Mouse (Mus musculus): Measurements from ENCODE around the gene Jam3.
"Not testable (repeated sequence)": the region's sequence is repeated elsewhere in the genome, so short reads cannot be mapped to it uniquely, and the experiment has no call there.

The Jam3 gene

GRCm38 (mm10) chr9:27166981-27167380, 11.8 kb upstream of the Jam3 start:
- DNase-seq, result no peak

- no peak for DNase-seq
Observed at GRCm38 (mm10) chr9:27165596-27165995, 10.4 kb upstream of the Jam3 start.

GRCm38 (mm10) chr9:27164957-27165356, 9.7 kb upstream of the Jam3 start:
- no peak for DNase-seq

GRCm38 (mm10) chr9:27163661-27164060, 8.4 kb upstream of the Jam3 start:
- DNase-seq, result not testable (repeated sequence)

- DNase-seq, result no peak
Observed at GRCm38 (mm10) chr9:27153861-27154260, 1.4 kb downstream of the Jam3 start.

GRCm38 (mm10) chr9:27149836-27150235, 5.4 kb downstream of the Jam3 start:
- no peak for DNase-seq

- peak; percentile 30 for DNase-seq
Observed at GRCm38 (mm10) chr9:27148631-27149471, 6.4 kb downstream of the Jam3 start.

- DNase-seq, result no peak
Observed at GRCm38 (mm10) chr9:27147946-27148345, 7.3 kb downstream of the Jam3 start.

- DNase-seq, result no peak
Observed at GRCm38 (mm10) chr9:27146826-27147225, 8.4 kb downstream of the Jam3 start.

- DNase-seq, result no peak
Observed at GRCm38 (mm10) chr9:27144996-27145395, 10.2 kb downstream of the Jam3 start.

- DNase-seq, result no peak
Observed at GRCm38 (mm10) chr9:27144271-27144840, 10.9 kb downstream of the Jam3 start.

GRCm38 (mm10) chr9:27140432-27141065, 14.7 kb downstream of the Jam3 start:
- DNase-seq, result no peak

- no peak for DNase-seq
Observed at GRCm38 (mm10) chr9:27136651-27137050, 18.6 kb downstream of the Jam3 start.

GRCm38 (mm10) chr9:27135372-27135771, 19.8 kb downstream of the Jam3 start:
- no peak for DNase-seq

GRCm38 (mm10) chr9:27134410-27134809, 20.8 kb downstream of the Jam3 start:
- peak; percentile 56 for DNase-seq

GRCm38 (mm10) chr9:27128629-27129028, 26.6 kb downstream of the Jam3 start:
- DNase-seq, result no peak

GRCm38 (mm10) chr9:27126543-27126942, 28.7 kb downstream of the Jam3 start:
- no peak for DNase-seq

GRCm38 (mm10) chr9:27125450-27125849, 29.8 kb downstream of the Jam3 start:
- no peak for DNase-seq

- no peak for DNase-seq
Observed at GRCm38 (mm10) chr9:27123947-27124346, 31.3 kb downstream of the Jam3 start.

GRCm38 (mm10) chr9:27122963-27123362, 32.3 kb downstream of the Jam3 start:
- no peak for DNase-seq

- no peak for DNase-seq
Observed at GRCm38 (mm10) chr9:27122076-27122475, 33.1 kb downstream of the Jam3 start.

- no peak for DNase-seq
Observed at GRCm38 (mm10) chr9:27121254-27121653, 34.0 kb downstream of the Jam3 start.

- no peak for DNase-seq
Observed at GRCm38 (mm10) chr9:27111756-27112155, 43.5 kb downstream of the Jam3 start.

GRCm38 (mm10) chr9:27110681-27111080, 44.5 kb downstream of the Jam3 start:
- DNase-seq, result no peak
